Mouse (Mus musculus) liver, embryonic 16.5 days (tissue): ENCODE data around the gene Ostm1. TPM values are rescaled to one million over a fixed set of nuclear protein-coding genes. Genes with fewer than 3 reads are reported as not detected.

Experiments
- ATAC-seq: fragments of 200-750 bp; cut with Nextera tagmentation; 2 replicates; pipeline ENCODE4 v1.8.0; 2017; ENCODE audit warnings: low read depth, mild to moderate bottlenecking, moderate number of reproducible peaks, moderate library complexity
- H3K27ac ChIP-seq: fragments of 300-500 bp; sonication (generic); 2 replicates; pipeline ENCODE4 v1.5.1; 2014; ENCODE audit warnings: mild to moderate bottlenecking, low read length
- H3K27me3 ChIP-seq: fragments of 300-500 bp; sonication (generic); 2 replicates; pipeline ENCODE4 v1.6.1; 2014; ENCODE audit warnings: low read depth, low read length, mixed read lengths; ENCODE audit not compliant: control insufficient read depth, insufficient read depth
- H3K36me3 ChIP-seq: fragments of 300-500 bp; sonication (generic); 2 replicates; pipeline ENCODE4 v1.6.1; 2014; ENCODE audit warnings: mild to moderate bottlenecking; ENCODE audit not compliant: control insufficient read depth, insufficient read depth
- H3K4me1 ChIP-seq: fragments of 300-500 bp; sonication (generic); 2 replicates; pipeline ENCODE4 v1.6.1; 2014; ENCODE audit warnings: low read depth, low read length, mixed read lengths; ENCODE audit not compliant: control insufficient read depth
- H3K4me2 ChIP-seq: fragments of 300-500 bp; sonication (generic); 2 replicates; pipeline ENCODE4 v1.6.1; 2014; ENCODE audit warnings: low read depth, low read length, mixed read lengths
- H3K4me3 ChIP-seq: fragments of 300-500 bp; sonication (generic); 2 replicates; pipeline ENCODE4 v1.5.1; 2014; ENCODE audit warnings: low read depth, mild to moderate bottlenecking, low read length
- H3K9ac ChIP-seq: fragments of 300-500 bp; sonication (generic); 2 replicates; pipeline ENCODE4 v1.6.1; 2014; ENCODE audit warnings: low read depth, low read length
- H3K9me3 ChIP-seq: fragments of 300-500 bp; sonication (generic); replicated peaks from 2 replicates; pipeline ENCODE4 v1.6.1; 2016; ENCODE audit warnings: low read length; ENCODE audit not compliant: control insufficient read depth
- WGBS: fragments of 180-500 bp; shearing (Covaris S2); extraction: QIAGEN DNeasy Blood & Tissue Kit; methylation state at CpG from one replicate; pipeline ENCODE4 v1.1.7; 2014; ENCODE audit not compliant: insufficient replicate concordance; 5-methylcytosine and 5-hydroxymethylcytosine counted together
- polyA plus RNA-seq: library from polyadenylated mRNA; unstranded; fragments of >200 nt; fragmentation: Nextera tagmentation; extraction: Ambion mirVana; gene quantifications from 2 replicates; pipeline ENCODE4 v1.2.1, GENCODE M21; 2015

The Ostm1 gene
- polyA plus RNA-seq, 1 experiment from 2014 or later = 10.5 TPM

DNA sequence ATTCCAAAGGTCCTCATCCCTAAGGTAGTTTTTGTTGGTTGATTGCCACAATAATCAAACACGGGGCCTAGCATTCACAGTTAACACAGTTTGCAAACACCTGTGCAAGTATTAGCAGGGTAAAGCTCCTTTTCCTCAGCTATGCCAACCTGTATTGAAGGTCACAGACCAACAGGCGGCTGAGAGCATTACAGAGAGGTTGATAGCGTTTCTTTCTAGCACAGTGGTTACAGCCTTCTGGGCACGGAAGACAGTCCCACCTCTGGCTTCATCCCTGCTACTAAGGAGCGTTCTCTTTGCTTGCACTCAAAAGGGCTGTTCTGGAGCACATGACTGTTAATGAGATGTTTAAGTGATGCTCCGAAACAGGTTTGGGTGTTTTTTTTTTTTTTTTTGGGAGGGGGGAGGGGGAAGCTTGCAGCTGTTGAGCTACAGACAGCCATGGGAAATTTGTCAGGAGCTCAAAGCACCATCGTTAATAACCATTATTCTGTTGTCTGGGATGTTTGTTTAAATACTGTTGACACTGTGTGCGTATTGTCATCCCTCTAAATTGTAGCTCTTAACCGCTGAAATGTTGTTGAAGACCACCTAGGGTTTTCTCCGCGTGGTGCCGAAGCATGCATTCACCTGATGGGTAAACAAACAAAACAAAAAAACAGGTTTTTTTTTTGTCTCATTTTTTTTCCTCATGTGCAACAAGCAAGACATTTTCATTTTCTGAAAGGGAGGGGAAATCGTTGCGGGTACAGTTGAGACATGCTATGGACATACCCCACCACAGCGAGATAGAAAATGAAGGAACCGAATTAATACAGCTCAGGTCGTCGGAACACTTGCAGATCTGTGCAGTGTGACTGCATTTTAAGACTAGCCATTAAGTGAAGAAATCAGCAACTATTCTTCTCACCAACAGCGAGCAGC, 6.9 kb downstream of the Ostm1 start:
- no peak overlapping the region for H3K4me3 ChIP-seq
- no peak overlapping the region for H3K27ac ChIP-seq
- WGBS = 4% methylated on average over 19 of the region's 19 CpGs
- no peak overlapping the region for H3K4me2 ChIP-seq
- ATAC-seq = no peak
- no peaks in the 10 kb centered on the region; the same call in none of the 2 replicates for H3K4me1 ChIP-seq
- peaks cover 97% of the 10 kb centered on the region for H3K27me3 ChIP-seq
- H3K36me3 ChIP-seq = no peaks in the 10 kb centered on the region
- no peak overlapping the region for H3K9ac ChIP-seq
- H3K9me3 ChIP-seq = no peaks in the 10 kb centered on the region

- Histone ChIP-seq H3K27ac (no peak overlapping the region), H3K27me3 (peaks cover 94% of the 10 kb centered on the region), H3K36me3 (no peaks in the 10 kb centered on the region), H3K9ac (no peak overlapping the region), H3K4me1 (no peaks in the 10 kb centered on the region; the same call in none of the 2 replicates), H3K4me3 (peak overlapping the region; percentile 17; the same call in 1 of the 2 replicates), H3K4me2 (peak overlapping the region; percentile 7), H3K9me3 (no peaks in the 10 kb centered on the region)
- WGBS = under 1% methylated on average over 67 of the region's 67 CpGs
- no peak for ATAC-seq
These were observed 7.8 kb downstream of the Ostm1 start for GRCm38 (mm10) chr10:42591185-42591992.

DNA sequence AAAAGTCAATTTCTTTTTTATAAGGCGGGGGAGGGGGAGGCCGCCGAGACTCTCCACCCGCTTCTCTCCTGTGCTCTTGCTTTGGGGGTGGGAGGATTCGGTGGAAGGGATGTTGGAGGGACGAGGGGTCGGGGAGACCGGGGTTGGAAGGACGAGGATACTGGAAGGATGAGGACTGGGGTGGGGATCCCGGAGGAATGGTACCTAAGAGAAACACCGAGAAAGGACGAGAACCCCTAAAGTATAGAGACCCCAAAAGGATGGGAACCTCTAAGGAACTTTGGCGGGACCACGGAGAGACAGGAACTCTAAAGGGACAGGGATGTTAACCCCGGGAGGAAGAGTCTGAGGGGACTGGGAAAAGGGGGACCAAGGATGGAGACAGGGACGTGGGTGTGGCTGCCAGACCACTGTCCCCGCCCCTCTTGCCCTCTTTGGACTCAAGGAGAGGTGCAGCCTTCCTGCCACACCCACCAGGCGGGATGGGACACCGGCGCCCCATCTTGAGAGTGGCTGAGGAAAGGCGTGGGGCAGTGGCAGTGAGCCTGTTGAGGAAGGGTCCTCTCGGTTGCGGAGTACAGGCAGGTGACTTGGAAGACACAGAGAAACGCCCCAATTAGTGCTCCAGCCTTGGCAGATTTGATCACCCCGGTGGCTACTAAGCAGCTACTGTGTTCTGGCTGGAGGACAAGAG, 8.5 kb downstream of the Ostm1 start:
- Histone ChIP-seq H3K27me3 (peaks cover 90% of the 10 kb centered on the region), H3K4me1 (no peaks in the 10 kb centered on the region; the same call in none of the 2 replicates), H3K9me3 (no peaks in the 10 kb centered on the region), H3K4me2 (peak overlapping the region; percentile 7), H3K27ac (no peak overlapping the region), H3K4me3 (no peak overlapping the region), H3K9ac (no peak overlapping the region), H3K36me3 (no peaks in the 10 kb centered on the region)
- 2% methylated on average over 25 of the region's 25 CpGs for WGBS
- ATAC-seq = no peak

GRCm38 (mm10) chr10:42593201-42593600, 9.6 kb downstream of the Ostm1 start:
- H3K27ac ChIP-seq = no peak overlapping the region
- H3K27me3 ChIP-seq = peaks cover 84% of the 10 kb centered on the region
- H3K36me3 ChIP-seq = no peaks in the 10 kb centered on the region
- WGBS = 11% methylated on average over 7 of the region's 7 CpGs
- no peak for ATAC-seq
- no peak overlapping the region for H3K4me2 ChIP-seq
- H3K4me3 ChIP-seq = no peak overlapping the region
- no peak overlapping the region for H3K9ac ChIP-seq
- no peaks in the 10 kb centered on the region for H3K9me3 ChIP-seq
- no peaks in the 10 kb centered on the region; the same call in none of the 2 replicates for H3K4me1 ChIP-seq

GRCm38 (mm10) chr10:42598615-42599014, 15.0 kb downstream of the Ostm1 start:
- H3K4me1 ChIP-seq = no peaks in the 10 kb centered on the region
- H3K9me3 ChIP-seq = no peaks in the 10 kb centered on the region
- no peak for ATAC-seq
- no peaks in the 10 kb centered on the region for H3K36me3 ChIP-seq
- no peak overlapping the region for H3K4me3 ChIP-seq
- 65% methylated on average over 8 of the region's 8 CpGs for WGBS
- no peak overlapping the region for H3K4me2 ChIP-seq
- no peak overlapping the region for H3K27ac ChIP-seq
- H3K9ac ChIP-seq = no peak overlapping the region
- H3K27me3 ChIP-seq = peaks cover 30% of the 10 kb centered on the region

DNA sequence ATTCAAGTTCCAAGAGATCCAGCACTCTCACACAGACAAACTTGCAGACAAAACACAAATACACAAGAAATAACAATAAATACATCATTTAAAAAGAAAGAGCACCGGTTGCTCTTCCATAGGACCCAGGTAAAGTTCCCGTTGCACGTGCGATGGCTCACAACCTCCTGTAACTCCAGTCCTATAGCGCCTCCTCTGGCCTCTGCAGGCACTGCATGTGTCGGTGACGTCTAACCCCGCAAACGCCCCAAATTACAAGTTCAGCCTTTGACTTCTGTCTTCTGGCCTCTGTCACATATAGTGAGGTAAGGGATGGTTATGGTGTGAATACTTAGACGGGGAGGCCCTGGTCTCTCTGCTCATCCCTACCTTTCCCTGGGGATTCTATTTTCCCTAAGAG, 17.9 kb downstream of the Ostm1 start:
- H3K9ac ChIP-seq = no peak overlapping the region
- no peaks in the 10 kb centered on the region for H3K4me1 ChIP-seq
- H3K4me2 ChIP-seq = no peak overlapping the region
- peaks cover 5% of the 10 kb centered on the region for H3K9me3 ChIP-seq
- 23% methylated on average over 10 of the region's 10 CpGs for WGBS
- no peaks in the 10 kb centered on the region for H3K36me3 ChIP-seq
- H3K4me3 ChIP-seq = no peak overlapping the region
- no peak overlapping the region for H3K27ac ChIP-seq
- H3K27me3 ChIP-seq = peaks cover 8% of the 10 kb centered on the region
- no peak for ATAC-seq

DNA sequence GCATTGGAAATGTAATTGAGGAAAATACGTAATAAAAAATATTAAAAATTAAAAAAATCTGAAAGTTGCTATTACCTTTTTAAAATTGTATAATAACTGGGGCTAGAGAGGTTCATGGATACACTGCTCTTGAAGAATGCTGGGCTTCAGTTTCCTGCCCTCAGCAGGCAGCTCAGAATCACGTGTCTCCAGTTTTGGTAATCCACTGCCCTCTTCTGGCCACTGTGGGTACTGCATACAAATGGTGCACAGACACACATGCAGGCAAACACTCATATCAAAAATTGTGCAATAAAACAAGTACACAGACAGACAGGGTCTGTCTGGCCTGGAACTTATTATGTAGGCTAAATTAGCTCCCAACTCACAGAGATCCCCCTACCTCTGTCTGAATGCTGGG, 21.3 kb downstream of the Ostm1 start:
- no peak for ATAC-seq
- no peaks in the 10 kb centered on the region for H3K36me3 ChIP-seq
- H3K4me1 ChIP-seq = no peaks in the 10 kb centered on the region
- H3K27me3 ChIP-seq = peaks cover 5% of the 10 kb centered on the region
- H3K9me3 ChIP-seq = peaks cover 5% of the 10 kb centered on the region
- no peak overlapping the region for H3K4me2 ChIP-seq
- WGBS = 54% methylated on average over 2 of the region's 2 CpGs
- H3K9ac ChIP-seq = no peak overlapping the region
- no peak overlapping the region for H3K4me3 ChIP-seq
- H3K27ac ChIP-seq = no peak overlapping the region

DNA sequence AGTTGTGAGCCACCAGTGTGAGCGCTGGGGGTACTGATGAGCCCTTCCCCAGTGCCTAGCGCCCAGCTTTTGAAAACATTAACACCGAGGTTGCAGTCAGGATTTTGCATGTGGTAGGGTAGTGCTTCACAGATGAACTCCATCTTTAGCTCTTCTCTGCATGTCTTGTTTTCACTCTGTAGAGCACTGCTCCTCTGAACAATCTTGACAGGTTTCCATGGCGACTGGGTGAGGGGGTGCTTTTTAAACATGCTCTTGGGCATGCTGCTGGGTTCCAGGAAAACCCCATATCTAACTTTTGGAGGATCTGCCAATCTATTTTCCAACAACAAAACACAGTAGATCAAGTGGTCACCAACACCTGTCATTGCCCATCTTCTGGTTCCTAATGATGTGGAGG, 23.1 kb downstream of the Ostm1 start:
- no peak overlapping the region for H3K9ac ChIP-seq
- peaks cover 22% of the 10 kb centered on the region for H3K27me3 ChIP-seq
- H3K27ac ChIP-seq = no peak overlapping the region
- H3K4me3 ChIP-seq = no peak overlapping the region
- no peaks in the 10 kb centered on the region for H3K4me1 ChIP-seq
- no peak for ATAC-seq
- H3K36me3 ChIP-seq = no peaks in the 10 kb centered on the region
- H3K9me3 ChIP-seq = peaks cover 5% of the 10 kb centered on the region
- H3K4me2 ChIP-seq = no peak overlapping the region
- 43% methylated on average over 4 of the region's 4 CpGs for WGBS
